Mouse (Mus musculus): ENCODE measurements around the gene 5730596B20Rik.

- TF ChIP-seq CTCF (IDR thresholded peaks at IDR 0.05; ENCODE audit: borderline replicate concordance, extremely low read depth, insufficient read depth, insufficient read length) (no peak), POLR2A (IDR thresholded peaks at IDR 0.05; ENCODE audit: borderline replicate concordance, extremely low read depth, insufficient read depth, insufficient read length, poor library complexity, severe bottlenecking) (no peak)
These were observed 13.2 kb upstream of the 5730596B20Rik start for GRCm38 (mm10) chr6:52164051-52164625.
